9 mouse cellular contexts compared by ENCODE assay signal in genomic region chr13:67843775-67844118, GRCm38 (mm10). TPM values are rescaled to one million over a fixed set of nuclear protein-coding genes. Genes with fewer than 3 reads are reported as not detected.
A peak's percentile ranks its signal among the peaks of the same experiment; 100 is the strongest.
DNase-seq lines count a peak whose midpoint lies in the region; ATAC-seq and TF ChIP-seq lines count a peak whose summit lies in the region.
"Had no signal": no experiment of that assay in that cellular context is flagged by ENCODE, and none has a peak within 500 bp of the region (broad histone marks: within the 10 kb centered on the region; RNA-seq: fewer than 3 reads in every experiment).

No protein-coding gene starts in this region.

- no peak for TF ChIP-seq CTCF in left cerebral cortex, adult 2 months (IDR thresholded peaks at IDR 0.05)

- no peaks in the 10 kb centered on the region for H3K9me3 ChIP-seq in forebrain, embryonic 11.5 days (ENCODE audit: control insufficient read depth, low read length)
- H3K9me3 ChIP-seq in limb, embryonic 13.5 days, result no peaks in the 10 kb centered on the region
- no peaks in the 10 kb centered on the region for H3K9me3 ChIP-seq in neural tube, embryonic 15.5 days (replicated peaks)

- H3K9ac ChIP-seq in forebrain, embryonic 11.5 days (ENCODE audit: low read length), result peak overlapping the region; percentile 50
- H3K9ac ChIP-seq in limb, embryonic 13.5 days, result peak overlapping the region; percentile 56; the same call in 1 of the 2 replicates
- peak overlapping the region; percentile 29; the same call in 1 of the 2 replicates for H3K9ac ChIP-seq in neural tube, embryonic 15.5 days (replicated peaks)

- H3K4me3 ChIP-seq in left cerebral cortex, adult 2 months, result peak overlapping the region; percentile 40; the same call in 1 of the 2 replicates
- H3K4me3 ChIP-seq in forebrain, embryonic 11.5 days (ENCODE audit: low read depth, low read length), result peak overlapping the region; percentile 6
- H3K4me3 ChIP-seq in limb, embryonic 13.5 days, result peak overlapping the region; percentile 43
- peak overlapping the region; percentile 42 for H3K4me3 ChIP-seq in neural tube, embryonic 15.5 days (replicated peaks)

- no peak for DNase-seq in left cerebral cortex, adult 2 months (ENCODE audit: extremely low spot score in 1 of 2, low spot score in 2 of 2)
- DNase-seq in left cerebral cortex, adult 11 months (ENCODE audit: low spot score), result no peak
- DNase-seq in forebrain, embryonic 11.5 days (ENCODE audit: low spot score), result no peak
- no peak for DNase-seq in ovary, postnatal 10 days (ENCODE audit: low spot score)
- no peak for DNase-seq in cerebellum, adult 8-10 months
- no peak for DNase-seq in urinary bladder, adult 18-20 months (ENCODE audit: low spot score in 2 of 2)

- H3K36me3 ChIP-seq in forebrain, embryonic 11.5 days (ENCODE audit: control insufficient read depth, insufficient read depth, low read length), result no peaks in the 10 kb centered on the region
- no peaks in the 10 kb centered on the region for H3K36me3 ChIP-seq in limb, embryonic 13.5 days
- no peaks in the 10 kb centered on the region for H3K36me3 ChIP-seq in neural tube, embryonic 15.5 days

- intact Hi-C loops in left cerebral cortex, adult 2 months (cut with DNase I), result loop anchor here (1.0 kb wide), 1 partner anchor 483 kb away; the partner anchor contains the start of genes Gm28044 and Zfp953

- H3K4me2 ChIP-seq in forebrain, embryonic 11.5 days (ENCODE audit: low read depth, low read length, severe bottlenecking), result peak overlapping the region; percentile 43; the same call in 1 of the 2 replicates
- H3K4me2 ChIP-seq in limb, embryonic 13.5 days (replicated peaks), result peak overlapping the region; percentile 60
- peak overlapping the region; percentile 62 for H3K4me2 ChIP-seq in neural tube, embryonic 15.5 days

- H3K27ac ChIP-seq in left cerebral cortex, adult 2 months, result peak overlapping the region; percentile 80
- no peak overlapping the region for H3K27ac ChIP-seq in forebrain, embryonic 11.5 days (ENCODE audit: low read depth, low read length)
- no peak overlapping the region for H3K27ac ChIP-seq in limb, embryonic 13.5 days
- H3K27ac ChIP-seq in neural tube, embryonic 15.5 days (replicated peaks), result peak overlapping the region; percentile 49; the same call in 1 of the 2 replicates

- peak; percentile 10; the same call in 1 of the 2 replicates for ATAC-seq in forebrain, embryonic 11.5 days (replicated peaks; ENCODE audit: low FRiP score)
- ATAC-seq in limb, embryonic 13.5 days (ENCODE audit: low FRiP score, low read depth), result no peak
- ATAC-seq in neural tube, embryonic 15.5 days (ENCODE audit: low FRiP score), result no peak; the same call in 1 of the 2 replicates

- WGBS in forebrain, embryonic 11.5 days, result 44% methylated on average over 6 of the region's 6 CpGs
- WGBS in limb, embryonic 13.5 days, result 44% methylated on average over 6 of the region's 6 CpGs
- 43% methylated on average over 6 of the region's 6 CpGs for WGBS in neural tube, embryonic 15.5 days

- no peaks in the 10 kb centered on the region for H3K27me3 ChIP-seq in forebrain, embryonic 11.5 days (ENCODE audit: control insufficient read depth, insufficient read depth, low read length)
- no peaks in the 10 kb centered on the region for H3K27me3 ChIP-seq in limb, embryonic 13.5 days
- no peaks in the 10 kb centered on the region for H3K27me3 ChIP-seq in neural tube, embryonic 15.5 days (replicated peaks)

- H3K4me1 ChIP-seq in forebrain, embryonic 11.5 days (replicated peaks; ENCODE audit: control insufficient read depth, insufficient read depth, low read length), result no peaks in the 10 kb centered on the region
- 0 out of 2 replicates have a peak, but pooled peaks cover 4% of the 10 kb centered on the region for H3K4me1 ChIP-seq in limb, embryonic 13.5 days
- peaks cover 10% of the 10 kb centered on the region for H3K4me1 ChIP-seq in neural tube, embryonic 15.5 days

RNA-seq across cellular contexts. Expression of gene Gm10037, which starts 12.8 kb away (rescaled TPM):
- 10 to 100 TPM; 16.0 to 18.1 TPM for total RNA-seq in left cerebral cortex, adult 2 months (2021)
- polyA plus RNA-seq in forebrain, embryonic 11.5 days (2014; fragmentation: Nextera tagmentation; extraction: Ambion mirVana), result 2.7 and 2.8 TPM in 2 replicates
- 4.0 and 4.2 TPM in 2 replicates for polyA plus RNA-seq in limb, embryonic 13.5 days (2015; fragmentation: Nextera tagmentation; extraction: Ambion mirVana)
- 5.8 and 7.2 TPM in 2 replicates for polyA plus RNA-seq in neural tube, embryonic 15.5 days (2015; fragmentation: Nextera tagmentation; extraction: Ambion mirVana)

RNA-seq across cellular contexts. Expression of gene BC048507, which starts 19.4 kb away (rescaled TPM):
- not detected for total RNA-seq in left cerebral cortex, adult 2 months (2021)
- polyA plus RNA-seq in forebrain, embryonic 11.5 days (2014; fragmentation: Nextera tagmentation; extraction: Ambion mirVana), result not detected in 2 replicates
- polyA plus RNA-seq in limb, embryonic 13.5 days (2015; fragmentation: Nextera tagmentation; extraction: Ambion mirVana), result not detected in 2 replicates
- polyA plus RNA-seq in neural tube, embryonic 15.5 days (2015; fragmentation: Nextera tagmentation; extraction: Ambion mirVana), result not detected in 2 replicates
- total RNA-seq: layer of hippocampus, postnatal 25 days had no signal

RNA-seq across cellular contexts. Expression of gene Zfp273, which starts 30.2 kb away (rescaled TPM):
- 1 to 10 TPM; 5.3 to 7.2 TPM for total RNA-seq in left cerebral cortex, adult 2 months (2021)
- 7.7 and 8.1 TPM in 2 replicates for polyA plus RNA-seq in forebrain, embryonic 11.5 days (2014; fragmentation: Nextera tagmentation; extraction: Ambion mirVana)
- polyA plus RNA-seq in limb, embryonic 13.5 days (2015; fragmentation: Nextera tagmentation; extraction: Ambion mirVana), result 10.7 and 10.8 TPM in 2 replicates
- 12.7 and 13.2 TPM in 2 replicates for polyA plus RNA-seq in neural tube, embryonic 15.5 days (2015; fragmentation: Nextera tagmentation; extraction: Ambion mirVana)

Comparison
In these comparisons a context has a peak if more than half of its experiments do, and no peak if none do; other contexts are left out.
1. H3K27ac ChIP-seq: peak in left cerebral cortex, adult 2 months (single experiment) and neural tube, embryonic 15.5 days (single experiment); none in forebrain, embryonic 11.5 days (single experiment) and limb, embryonic 13.5 days (single experiment).
2. Peak in every context shown above with its lines, with median percentiles within 50 percentile points of each other: H3K4me3 ChIP-seq, H3K4me2 ChIP-seq and H3K9ac ChIP-seq.